Mouse (Mus musculus): ENCODE results near the gene Lmnb2.

Lmnb2 gene

DNA sequence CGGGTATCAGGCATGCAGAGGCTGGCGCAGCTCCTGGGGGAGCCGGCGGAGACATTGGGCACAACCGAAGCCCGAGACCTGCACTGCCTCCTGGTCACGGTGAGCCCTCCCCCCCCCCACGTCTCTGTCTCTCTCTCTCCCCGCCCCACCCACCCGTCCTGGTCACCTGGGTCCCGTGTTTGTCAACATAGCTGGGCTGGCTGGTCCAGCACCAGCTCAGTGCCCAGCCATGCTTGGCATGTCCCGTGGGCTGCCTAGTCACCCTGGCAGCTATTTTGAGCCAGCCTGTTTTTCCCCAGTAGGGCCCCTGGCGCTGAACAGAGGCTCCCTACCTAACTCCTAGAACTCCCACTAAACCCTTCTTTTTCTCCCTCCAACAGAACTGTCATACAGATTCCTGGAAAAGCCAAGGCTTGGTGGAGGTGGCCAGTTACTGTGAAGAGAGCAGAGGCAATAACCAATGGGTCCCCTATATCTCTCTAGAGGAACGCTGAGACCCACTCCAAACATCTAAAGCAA is 13.2 kb upstream of the Lmnb2 start:
- in situ Hi-C loops (cut with MboI; ENCODE audit: unreplicated experiment in 2 of 2), result no loop called here

DNA sequence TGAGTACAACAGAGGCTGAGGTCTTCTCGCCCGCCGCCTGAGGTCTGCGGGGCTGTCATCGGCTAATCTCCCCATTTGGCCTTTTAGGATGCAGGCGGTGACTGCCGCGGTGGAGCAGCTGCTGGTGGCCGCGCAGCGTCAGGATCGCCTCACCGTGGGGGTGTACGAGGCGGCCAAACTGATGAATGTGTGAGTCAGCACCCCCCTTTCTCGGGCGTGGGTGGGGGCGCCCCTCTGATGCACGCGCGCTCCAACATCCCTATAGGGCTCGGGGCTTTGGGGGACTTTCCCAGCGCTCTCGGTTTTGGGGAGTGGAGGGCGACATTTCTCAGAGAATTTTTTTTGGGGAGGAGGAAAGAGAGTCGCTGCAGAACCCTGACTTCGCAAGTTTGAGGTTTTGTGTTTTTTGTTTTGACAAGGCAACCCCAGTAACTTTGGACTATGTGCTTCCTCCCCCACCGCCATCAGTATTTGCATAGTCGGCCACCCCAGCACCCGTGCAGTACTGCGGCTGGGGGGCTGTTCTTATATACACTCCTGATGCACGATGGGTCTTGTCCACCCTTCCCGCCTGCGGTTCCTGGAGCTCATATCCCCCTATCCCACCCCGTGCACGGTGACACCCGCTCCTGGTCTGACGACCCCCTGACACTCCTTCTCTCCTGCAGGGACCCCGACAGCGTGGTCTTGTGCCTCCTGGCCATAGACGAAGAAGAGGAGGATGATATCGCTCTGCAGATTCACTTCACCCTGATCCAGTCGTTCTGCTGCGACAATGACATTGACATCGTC is 12.5 kb upstream of the Lmnb2 start:
- in situ Hi-C loops (cut with MboI; ENCODE audit: unreplicated experiment in 2 of 2), result no loop called here

DNA sequence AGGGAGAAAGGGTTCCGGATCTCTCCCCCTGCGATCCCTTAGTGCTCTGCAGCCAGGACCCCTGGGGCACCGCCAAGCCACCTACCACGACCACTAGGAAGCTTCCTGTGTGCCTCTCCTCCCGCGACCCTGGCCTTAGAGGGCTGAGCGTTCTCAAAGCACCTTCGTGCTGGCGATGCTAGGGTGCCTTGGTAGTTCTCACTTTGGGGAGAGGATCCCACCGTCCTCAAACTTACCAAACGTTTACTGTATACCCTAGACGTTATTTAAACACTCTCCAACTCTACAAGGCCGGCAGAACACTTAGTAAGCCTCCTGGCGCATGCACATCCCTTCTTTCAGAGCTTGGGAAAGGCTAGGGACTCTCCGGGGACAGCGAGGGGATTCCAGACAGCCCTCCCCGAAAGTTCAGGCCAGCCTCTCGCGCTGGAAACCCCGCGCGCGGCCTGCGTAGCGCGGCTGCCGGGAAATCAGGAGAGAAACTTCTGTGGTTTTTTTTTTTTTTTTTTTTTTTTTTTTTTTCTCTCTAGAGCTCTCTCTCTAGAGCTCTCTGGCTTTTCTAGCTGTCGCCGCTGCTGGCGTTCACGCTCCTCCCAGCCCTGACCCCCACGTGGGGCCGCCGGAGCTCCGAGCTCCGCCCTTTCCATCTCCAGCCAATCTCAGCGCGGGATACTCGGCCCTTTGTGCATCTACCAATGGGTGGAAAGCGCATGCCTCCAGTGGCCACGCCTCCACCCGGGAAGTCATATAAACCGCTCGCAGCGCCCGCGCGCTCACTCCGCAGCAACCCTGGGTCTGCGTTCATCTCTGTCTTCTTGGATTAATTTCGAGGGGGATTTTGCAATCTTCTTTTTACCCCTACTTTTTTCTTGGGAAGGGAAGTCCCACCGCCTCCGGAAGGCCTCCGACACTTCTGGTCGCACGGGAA is 11.5 kb upstream of the Lmnb2 start, which contains the start of gene Gadd45b:
TSS of gene Gadd45b (plus strand) at position 775 of the 928 bp plus-strand sequence.
- in situ Hi-C loops (cut with MboI; ENCODE audit: unreplicated experiment in 2 of 2), result loop anchor here (5.0 to 10.0 kb wide), 5 partner anchors 33 to 245 kb away; partner anchors contain the start of gene Eef2 (in 1 of the 2)

DNA sequence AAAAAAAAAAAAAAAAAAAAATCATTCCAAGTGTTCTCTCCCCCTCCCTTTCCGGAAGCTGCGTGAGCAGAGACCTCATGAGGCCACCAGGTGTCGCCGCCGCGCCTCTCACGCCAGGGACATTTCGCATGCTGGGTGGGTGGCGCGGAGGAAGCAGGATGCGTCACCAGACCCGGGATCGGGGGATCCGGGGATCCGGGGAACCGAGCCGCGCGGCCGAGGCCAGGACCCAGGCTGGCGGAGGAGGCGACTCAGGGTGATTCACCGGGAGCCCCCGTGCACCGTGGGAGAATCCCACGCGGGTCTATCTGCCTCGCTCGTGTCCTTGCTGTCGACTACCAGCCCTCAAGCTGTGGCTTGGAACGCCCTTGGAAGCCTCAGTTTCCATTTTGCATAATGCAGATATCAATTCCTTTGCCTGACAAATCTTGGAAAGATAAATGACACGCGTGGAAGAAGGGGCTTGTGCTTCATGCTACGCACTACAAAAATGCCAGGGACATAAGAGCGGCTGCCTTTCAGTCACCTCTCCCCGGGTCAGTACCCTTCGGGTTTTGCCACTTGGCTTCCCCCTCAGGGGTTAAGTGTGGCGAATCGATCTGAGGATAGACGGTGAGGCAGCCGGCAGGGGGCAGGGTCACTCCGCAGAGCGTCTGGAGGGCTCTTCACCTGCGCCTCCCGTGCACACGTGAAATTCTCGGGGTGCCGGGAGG is 10.7 kb upstream of the Lmnb2 start:
- in situ Hi-C loops (cut with MboI; ENCODE audit: unreplicated experiment in 2 of 2), result loop anchor here (5.0 to 10.0 kb wide), 5 partner anchors 34 to 246 kb away; partner anchors contain the start of gene Eef2 (in 1 of the 2)

DNA sequence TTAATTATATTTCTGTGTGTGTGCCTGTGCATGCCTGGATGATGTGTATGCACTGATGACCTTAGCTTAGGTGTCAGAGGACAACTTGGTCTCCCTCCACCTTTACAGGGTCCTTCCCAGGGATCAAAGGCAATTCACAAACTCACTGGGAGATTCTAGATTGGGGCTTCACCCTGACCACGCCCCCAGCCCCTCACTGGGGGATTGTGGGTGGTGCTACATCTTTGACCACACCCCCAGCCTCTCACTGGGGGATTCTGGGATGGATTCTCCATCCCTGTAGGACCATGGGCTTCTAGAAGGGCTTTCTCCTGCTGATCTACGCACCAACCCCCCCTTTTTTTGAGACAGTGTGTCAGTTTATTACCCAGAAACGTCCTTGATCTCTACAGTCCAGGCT is 7.4 kb upstream of the Lmnb2 start:
- in situ Hi-C loops (cut with MboI; ENCODE audit: unreplicated experiment in 2 of 2), result loop anchor here (5.0 to 10.0 kb wide), 5 partner anchors 37 to 249 kb away; partner anchors contain the start of gene Eef2 (in 1 of the 2)

DNA sequence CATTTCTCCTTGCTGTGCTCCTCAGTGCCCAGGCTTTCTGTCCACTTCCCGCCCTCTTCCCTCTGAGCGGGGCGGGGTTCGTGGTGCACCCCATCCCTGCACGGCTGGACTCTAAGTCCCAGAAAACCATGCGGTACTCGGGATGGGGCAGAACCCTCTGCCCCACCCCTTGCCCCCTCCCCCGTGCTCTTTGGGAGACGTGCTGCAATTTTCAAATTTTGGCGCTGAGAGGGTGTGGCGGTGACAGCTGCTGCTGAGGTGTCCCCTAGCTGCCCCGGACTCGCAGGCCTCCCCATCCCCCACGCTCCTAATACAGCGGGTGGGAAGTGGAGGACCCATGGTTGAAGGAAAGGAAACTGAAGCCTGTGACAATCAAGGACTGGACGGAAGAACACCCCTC is 3.9 kb upstream of the Lmnb2 start:
- in situ Hi-C loops (cut with MboI; ENCODE audit: unreplicated experiment in 2 of 2), result loop anchor here in 1 of 2 experiments (10.0 kb wide), 1 partner anchor 253 kb away; the partner anchor contains the start of gene Eef2

DNA sequence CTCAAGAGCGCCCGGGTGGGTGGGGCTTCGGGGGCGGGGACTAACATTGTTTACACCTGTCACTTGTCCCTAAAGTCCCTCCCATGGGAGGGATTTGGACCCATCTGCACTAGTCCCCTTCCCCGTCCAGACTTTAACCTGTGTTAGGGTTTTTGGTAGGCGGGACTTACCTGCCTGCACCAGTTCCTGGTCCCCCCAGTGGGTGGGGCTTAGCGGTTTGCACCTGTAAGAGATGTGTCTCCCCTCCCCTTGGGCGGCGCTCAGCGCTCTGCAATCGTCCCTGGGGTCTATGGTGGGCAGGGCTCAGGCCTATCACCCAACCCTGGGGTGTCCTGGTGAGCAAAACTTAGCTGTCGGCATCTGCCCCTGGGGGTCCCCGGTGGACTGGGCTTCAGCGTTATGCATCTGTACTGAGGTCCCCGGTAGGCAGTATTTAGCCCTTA is 688 bp downstream of the Lmnb2 start:
- in situ Hi-C loops (cut with MboI; ENCODE audit: unreplicated experiment in 2 of 2), result no loop called here

DNA sequence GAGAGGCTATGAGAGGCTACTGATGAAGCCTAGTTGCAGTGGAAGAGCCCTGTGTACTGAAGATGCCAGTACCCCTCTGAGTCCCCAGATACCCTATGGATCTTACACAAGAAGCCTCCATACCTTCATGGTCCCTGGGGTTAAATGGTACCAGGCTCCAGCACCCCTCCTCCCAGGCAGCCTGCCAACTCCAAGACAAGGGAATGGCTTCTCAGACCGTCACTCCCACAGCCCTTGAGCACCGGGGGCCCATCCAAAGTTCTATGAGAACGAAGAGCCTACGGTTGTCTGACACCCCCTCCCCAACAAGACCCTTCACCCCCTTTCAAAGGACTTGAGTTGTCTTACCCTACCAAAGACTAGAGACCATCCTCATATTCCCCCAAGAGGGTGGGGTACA is 2.3 kb downstream of the Lmnb2 start:
- in situ Hi-C loops (cut with MboI; ENCODE audit: unreplicated experiment in 2 of 2), result no loop called here

DNA sequence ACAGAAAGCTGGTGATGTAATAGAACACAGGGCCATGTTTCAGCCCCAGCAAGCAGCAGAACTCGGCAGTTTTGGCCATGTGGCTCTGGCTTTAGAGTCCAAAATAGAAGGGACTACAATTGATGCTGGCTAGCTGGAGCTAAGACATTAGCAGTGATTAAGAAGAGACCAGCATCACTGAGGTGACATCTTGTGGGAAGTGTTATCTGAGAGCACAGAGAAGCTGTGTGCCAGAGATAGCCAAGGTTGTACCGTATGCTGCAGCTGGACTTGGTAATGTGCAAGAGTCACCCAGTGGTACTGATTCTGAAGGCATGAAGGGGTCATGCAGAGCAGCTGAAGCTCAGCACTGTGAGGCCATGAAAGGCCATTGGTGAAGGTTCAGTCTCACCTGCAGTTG is 2.8 kb downstream of the Lmnb2 start:
- in situ Hi-C loops (cut with MboI; ENCODE audit: unreplicated experiment in 2 of 2), result no loop called here

DNA sequence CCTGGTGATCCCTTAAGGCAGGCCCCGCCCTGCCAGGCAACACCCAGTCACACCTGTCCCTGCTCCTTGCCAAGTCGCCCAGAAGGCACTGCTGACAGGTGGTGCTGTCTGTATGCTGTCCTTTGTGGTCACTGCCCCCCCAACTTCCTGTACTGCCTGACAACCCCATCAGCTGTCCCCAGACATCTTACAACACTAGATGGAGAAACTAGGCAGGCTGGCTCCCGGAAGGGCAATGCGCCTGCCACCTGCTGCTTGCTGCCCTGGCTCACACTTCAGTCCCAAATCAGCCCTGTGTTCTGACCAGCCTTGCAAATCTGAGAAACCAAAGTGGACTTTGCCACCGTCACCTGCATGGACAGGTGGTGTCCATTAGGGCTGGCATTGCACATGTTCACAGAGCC is 3.8 kb downstream of the Lmnb2 start:
- in situ Hi-C loops (cut with MboI; ENCODE audit: unreplicated experiment in 2 of 2), result no loop called here

DNA sequence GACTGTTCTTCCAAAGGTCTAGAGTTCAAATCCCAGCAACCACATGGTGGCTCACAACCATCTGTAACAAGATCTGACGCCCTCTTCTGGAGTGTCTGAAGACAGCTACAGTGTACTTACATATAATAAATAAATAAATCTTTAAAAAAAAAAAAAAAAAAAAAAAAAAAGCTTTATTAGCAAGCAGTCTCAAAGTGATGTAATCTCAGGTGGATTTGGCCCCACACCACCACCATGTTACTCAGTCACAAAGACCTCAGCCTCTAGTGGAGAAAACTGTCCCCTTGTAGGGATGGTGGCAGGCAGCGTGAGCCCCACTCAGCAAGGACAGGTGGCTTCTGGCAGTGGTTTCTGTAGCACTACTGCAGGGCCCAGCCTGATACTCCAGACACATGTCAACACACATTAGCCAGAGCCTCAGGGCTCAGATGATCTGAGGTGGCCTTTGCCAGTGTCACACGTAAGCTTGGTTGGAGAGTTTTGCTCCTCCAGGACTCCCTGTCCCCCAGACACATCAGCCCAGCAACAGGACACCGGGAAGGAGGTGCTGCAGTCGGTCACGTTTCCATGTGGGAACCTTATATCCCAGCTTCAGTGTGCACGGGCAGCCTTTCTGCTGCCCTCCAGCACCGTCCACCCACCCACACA is 4.6 kb downstream of the Lmnb2 start:
- in situ Hi-C loops (cut with MboI; ENCODE audit: unreplicated experiment in 2 of 2), result no loop called here

DNA sequence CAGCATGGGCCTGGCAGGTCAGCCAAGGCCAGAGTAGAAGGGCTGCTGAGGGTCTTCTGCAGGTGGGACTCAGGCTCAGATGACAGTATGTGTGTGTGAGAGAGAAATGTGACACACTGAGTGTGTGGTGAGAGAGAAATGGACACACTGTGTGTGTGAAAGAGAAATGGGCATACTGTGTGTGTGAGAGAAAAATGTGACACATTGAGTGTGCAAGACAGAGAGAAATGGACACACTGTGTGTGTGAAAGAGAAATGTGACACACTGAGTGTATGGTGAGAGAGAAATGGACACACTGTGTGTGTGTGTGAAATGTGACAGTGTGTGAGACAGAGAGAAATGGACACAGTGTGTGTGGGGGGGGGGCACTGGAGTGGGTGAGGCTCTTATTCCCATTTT is 6.2 kb downstream of the Lmnb2 start:
- in situ Hi-C loops (cut with MboI; ENCODE audit: unreplicated experiment in 2 of 2), result no loop called here

DNA sequence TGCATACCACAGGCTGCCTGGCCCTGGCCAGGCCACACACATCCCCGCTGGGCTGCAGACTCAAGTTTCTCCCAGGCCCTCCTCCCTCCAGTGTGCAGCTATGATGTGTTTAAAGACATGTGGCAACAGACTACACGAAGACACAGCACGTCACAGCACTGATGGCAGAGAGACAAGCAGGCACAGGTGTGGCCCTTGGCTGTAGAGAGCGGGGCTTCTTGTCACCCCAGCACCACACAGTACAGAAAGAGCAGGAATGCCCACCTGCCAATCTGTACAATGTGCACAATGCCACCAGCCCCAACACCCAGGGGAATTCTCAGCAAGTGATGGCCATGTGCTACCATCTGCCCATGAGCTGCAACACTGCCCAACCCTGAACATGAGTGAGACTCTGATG is 6.7 kb downstream of the Lmnb2 start:
- in situ Hi-C loops (cut with MboI; ENCODE audit: unreplicated experiment in 2 of 2), result no loop called here

DNA sequence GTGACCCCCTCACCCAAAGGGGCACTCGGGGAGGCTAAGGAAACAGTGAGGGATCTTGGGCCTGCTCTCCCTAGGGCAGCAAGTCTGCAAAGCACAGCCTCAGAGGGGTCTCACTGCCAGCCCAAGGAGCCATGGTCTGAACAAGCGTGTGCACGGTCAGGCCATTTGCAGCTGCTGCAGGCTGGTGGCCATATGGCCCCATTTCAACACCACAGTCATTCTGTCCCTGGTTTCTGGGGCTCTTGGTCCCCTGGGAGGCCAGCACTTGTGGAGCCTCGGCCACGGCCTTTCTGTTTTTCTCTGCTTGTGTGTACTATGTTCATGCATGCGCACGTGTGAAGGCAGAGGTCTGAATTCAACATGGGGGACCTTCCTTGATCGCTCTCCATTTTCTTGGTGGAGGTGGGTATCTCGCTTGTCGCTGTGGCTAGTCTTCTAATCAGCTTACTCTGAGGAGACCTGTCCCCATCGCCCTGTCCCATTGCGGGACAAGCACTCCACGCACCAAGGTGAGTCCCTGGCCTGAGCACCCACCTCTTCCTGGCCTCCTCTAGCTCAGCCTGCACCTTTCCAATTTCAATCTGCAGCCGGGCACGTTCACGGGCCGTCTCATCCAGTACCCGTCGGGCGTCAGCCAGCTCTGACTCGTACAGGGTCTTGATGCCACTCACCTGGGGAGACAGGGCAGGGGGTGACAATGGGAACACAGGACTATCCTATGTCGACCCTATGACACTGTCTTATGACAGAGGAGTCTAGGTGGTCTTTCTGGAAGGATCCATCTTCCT is 8.5 kb downstream of the Lmnb2 start:
- in situ Hi-C loops (cut with MboI; ENCODE audit: unreplicated experiment in 2 of 2), result no loop called here

DNA sequence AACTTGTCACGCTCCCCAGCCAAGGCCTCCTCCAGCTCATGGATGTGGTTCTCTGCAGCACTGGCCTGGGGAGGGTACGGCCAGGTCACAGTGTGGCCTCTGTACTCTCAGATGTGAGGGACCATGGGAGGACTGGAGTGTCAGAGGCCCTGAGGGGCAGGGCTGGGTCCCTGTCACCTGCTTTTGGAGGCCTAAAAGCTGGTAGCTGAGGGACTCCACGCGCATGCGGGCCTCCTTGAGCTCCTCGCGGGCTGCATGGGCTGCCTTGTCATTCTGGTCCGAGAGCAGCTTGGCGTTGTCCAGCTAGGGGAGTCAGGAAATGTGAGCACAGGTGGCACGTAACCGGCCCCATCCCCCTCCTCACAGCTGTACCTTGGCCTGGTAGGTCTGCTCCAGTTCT is 13.3 kb downstream of the Lmnb2 start:
- in situ Hi-C loops (cut with MboI; ENCODE audit: unreplicated experiment in 2 of 2), result no loop called here

DNA sequence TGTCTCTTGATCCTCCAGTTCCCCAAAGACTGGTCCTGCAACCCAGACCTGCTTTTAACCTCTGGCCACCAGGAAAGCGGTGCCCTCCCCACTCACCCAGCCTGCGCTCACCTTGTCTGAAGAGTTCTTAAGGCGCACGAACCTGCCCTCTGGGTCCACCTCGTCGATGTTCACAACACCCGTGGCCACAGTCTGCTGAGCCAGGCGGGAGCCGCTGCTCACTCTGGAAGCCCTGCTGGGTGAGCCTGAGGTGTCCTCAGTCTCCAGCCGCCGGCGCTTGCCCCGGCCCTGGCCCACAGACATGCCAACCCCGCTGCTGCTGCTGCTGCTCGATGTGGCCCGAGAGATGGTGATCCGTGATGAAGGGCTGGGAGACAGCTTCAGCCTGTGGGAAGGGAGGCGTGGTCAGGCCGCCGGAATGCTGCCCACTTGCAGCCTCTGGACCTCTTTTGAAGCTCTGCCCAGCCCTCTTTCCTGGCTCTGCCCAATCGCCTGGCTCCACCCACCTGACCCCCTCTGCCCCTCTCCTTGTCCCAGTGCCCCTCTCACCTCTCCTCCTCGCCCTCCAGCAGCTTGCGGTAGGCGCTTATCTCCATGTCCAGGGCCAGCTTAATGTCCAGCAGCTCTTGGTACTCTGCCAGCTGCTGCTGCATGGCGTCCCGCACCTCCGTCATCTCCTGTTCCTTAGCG is 13.9 kb downstream of the Lmnb2 start:
- in situ Hi-C loops (cut with MboI; ENCODE audit: unreplicated experiment in 2 of 2), result no loop called here

DNA sequence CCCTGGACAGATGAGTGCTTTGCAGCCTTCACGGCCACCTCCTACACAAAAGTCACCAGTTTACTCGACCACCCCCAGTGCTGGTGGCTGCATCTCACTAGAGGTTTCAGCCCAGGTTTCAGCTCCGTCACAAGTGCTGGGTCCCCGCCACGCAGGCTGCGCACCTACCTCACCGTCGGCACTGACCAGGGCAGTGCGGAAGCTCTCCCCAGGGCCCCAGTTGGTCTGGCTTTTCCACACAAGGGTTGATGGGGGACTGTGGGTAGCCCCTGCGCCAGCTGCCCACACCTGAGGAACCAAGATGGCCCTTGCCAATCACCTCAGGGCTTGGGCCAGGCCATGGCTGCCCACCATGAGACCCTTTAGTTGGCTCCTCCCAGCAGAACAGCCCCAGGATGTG is 14.8 kb downstream of the Lmnb2 start:
- in situ Hi-C loops (cut with MboI; ENCODE audit: unreplicated experiment in 2 of 2), result no loop called here

DNA sequence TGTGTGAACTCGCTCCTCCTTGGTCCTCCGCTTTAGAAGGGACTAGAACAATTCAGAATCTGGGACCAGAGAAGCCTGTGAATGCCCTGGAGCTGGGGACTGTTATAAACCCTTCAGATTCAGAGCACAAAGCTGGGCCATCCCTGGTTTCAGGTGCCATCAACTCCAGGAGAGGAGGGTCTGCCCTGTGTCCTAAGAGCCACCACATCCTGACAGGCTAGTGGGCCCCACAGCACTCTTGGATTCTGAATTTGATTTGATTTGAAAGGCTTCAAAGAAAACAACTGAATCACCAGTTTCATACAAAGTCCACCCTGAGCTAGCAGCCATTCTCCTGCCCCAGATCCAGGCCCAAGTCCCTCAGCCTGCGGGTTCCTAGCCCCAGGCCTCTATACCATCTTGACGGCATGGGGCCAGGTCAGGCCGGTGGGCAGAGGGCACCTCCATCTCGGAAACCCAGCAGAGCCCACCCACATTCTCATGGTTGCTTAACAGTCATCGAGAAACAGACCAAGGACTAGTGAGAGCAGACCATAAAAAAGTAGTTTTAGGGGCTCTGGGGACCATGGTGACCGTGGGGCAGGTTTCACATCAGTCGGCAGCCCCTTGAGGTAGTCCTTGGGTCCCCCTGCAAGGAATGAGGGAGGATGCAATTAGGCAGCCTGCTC is 15.6 kb downstream of the Lmnb2 start:
- in situ Hi-C loops (cut with MboI; ENCODE audit: unreplicated experiment in 2 of 2), result no loop called here

All from v-Abl transformed pro-B cells (cell line).